Mouse (Mus musculus) adrenal gland, postnatal 14 days (tissue): ENCODE results near the gene Ube3b. TPM values are rescaled to one million over a fixed set of nuclear protein-coding genes. Genes with fewer than 3 reads are reported as not detected.

Source experiments
- DNase-seq: peaks from one replicate; pipeline ENCODE4 v3.0.0; 2021; ENCODE audit warnings: mixed read lengths
- total RNA-seq: library from RNA; stranded (reverse); gene quantifications from 2 replicates; pipeline ENCODE4 v1.2.3, GENCODE M21; 2021

Gene Ube3b
- total RNA-seq, 1 experiment from 2014 or later: 61.5 TPM

DNA sequence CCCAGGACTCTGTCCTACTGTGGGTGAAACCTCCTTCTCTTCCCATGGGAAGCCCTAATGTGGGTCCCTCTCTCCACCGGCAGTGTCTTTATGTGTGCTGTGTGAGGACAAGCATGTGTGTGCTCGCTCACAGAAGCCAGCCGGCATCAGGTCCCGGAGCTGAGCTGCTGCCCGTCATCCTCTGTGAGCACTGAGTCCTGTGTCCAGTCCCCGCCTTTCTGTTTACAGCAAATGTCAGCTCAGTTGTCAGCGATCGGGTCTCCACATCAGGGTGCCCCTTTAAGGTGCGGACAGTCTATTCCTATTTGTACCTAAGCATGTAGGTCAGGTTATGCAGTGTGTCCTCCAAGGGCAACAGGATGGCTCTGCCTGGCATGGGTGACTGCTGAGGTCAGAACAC is 6.8 kb upstream of the Ube3b start:
- no peak for DNase-seq

DNA sequence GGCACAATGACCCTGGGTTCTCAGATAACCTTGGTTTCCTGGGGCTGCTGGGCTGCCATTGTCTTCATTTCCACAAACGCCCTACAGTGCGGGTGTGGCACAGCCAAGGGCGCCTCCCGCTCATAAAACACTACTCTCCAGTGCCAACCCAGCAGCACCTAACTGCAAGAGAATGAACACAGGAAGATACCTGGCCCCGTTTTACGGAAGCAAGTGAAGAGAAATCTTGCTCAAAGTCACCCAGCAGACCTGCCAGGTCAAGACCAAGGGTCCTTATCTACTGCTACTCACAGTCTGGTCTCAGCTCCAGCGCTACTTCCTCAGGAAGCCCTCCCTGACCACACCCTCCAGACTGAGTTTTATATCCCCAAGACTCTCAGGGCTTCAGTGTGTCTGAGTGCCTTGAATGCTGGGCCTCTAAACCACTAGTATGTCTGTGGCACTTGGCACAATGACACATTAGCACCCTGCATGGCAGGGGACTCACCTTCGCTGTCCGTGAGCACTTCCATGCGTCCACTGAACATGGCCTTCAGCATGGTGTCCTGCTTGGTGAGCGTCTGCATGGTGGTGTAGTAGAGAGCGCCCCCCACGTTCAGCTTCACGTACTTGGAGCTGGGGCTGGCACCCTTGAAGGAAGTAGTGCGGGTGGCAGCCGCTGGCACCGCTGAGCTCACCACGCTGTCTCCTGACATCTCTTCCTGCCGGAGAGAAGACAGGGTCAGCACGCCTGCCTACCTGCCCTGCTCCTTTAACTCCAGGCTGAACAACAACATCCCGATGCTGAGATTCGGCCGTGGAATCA is 5.8 kb upstream of the Ube3b start:
- DNase-seq: no peak

GRCm38 (mm10) chr5:114378177-114378920 is 2.1 kb upstream of the Ube3b start:
- DNase-seq: no peak

DNA sequence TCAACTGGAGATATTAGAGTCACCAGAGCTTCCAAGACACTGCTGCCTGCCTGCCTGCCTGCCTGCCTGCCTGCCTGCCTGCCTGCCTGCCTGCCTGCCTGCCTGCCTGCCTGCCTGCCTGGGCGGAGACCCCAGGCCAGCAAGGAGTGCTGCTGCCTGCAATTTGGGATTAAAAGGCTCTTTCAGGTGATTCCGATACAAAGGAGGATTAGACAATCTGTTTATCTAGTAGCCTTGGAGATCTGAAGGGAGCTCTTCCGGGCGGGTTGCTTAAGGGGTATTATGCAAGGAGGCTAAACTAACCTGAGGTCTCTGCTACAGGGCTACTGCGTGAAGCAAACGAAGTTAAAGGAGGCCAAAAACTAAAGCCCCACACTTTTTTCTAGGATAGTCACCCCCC is 1.5 kb upstream of the Ube3b start:
- DNase-seq: no peak

DNA sequence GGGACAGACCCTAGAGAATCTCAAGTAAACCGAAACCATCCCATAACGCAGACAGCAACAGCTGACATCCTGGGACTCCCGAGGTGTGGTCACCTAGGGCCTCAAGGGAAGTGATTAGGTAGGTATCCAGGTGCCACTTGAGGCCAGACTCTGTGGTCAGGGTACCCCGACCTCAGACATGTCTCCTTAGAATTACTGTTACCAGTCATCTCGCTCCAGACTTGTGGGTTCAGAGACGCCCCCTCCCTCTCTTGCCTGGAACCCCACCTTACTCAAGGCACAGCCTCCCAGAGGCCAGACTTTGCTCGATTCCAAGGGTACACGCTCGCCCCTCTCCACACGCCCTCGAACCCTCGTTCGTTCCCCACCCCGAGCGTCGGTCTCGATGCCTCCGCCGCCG is 644 bp upstream of the Ube3b start:
- no peak for DNase-seq

GRCm38 (mm10) chr5:114381013-114381351 is 575 bp downstream of the Ube3b start:
- DNase-seq: no peak

GRCm38 (mm10) chr5:114383184-114383904 is 2.9 kb downstream of the Ube3b start:
- peak; percentile 61 for DNase-seq

GRCm38 (mm10) chr5:114384448-114384847 is 4.0 kb downstream of the Ube3b start:
- no peak for DNase-seq

GRCm38 (mm10) chr5:114393169-114393568 is 12.8 kb downstream of the Ube3b start:
- DNase-seq: no peak

DNA sequence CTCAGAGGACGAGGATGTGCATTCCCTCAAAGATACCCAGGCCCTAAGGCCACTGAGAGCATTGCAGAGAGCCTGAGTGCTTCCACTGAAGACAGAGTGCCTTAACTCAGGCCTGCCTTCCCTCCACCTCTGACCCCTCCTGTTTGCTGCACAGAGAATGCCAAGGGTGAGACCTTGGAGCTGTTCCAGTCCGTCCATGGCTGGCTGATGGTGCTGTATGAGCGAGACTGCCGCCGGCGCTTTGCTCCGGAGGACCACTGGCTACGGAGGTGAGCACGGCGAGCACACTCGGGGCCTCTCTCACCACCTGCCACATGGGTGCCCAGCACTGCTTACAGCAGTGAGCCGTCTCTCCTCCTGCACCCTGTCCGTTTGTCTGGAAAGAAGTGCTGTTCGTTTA is 26.2 kb downstream of the Ube3b start:
- DNase-seq: peak; percentile 88

DNA sequence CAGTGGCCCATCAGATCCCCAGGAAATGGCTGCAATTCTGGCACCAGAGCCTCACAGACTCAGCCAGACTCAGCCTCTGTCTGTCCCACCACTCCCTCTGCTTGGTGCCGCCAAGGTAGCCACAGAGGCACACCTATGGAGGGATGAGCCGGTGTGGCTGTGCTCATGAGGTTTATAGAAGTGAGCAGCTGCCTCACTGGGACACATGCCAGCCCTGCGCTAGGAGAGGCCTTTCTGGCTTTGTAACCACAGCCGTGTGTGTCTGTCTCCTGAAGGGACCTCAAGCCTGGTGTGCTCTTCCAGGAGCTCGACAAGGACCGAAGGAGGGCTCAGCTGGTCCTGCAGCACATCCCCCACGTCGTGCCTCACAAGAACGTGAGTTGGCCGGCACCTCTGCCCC is 26.9 kb downstream of the Ube3b start:
- DNase-seq: peak; percentile 42

DNA sequence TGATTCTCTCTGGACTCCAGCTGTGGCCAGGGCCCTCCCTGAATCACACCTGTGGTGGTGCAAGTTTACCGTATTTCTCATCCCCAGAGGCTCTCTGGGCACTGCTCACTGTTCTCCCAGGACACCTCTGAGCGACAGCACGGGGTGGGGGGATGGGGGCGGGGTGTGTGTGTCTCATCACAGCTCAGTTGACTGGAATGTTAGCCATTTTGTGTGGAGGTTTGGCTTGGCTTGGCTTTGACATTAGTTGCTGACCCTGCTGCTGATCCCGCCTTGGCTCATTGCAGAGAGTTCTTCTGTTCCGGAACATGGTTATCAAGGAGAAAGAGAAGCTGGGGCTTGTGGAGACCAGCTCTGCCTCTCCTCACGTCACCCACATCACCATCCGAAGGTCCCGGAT is 27.4 kb downstream of the Ube3b start:
- DNase-seq: no peak

GRCm38 (mm10) chr5:114408846-114409245 is 28.4 kb downstream of the Ube3b start:
- peak; percentile 65 for DNase-seq

DNA sequence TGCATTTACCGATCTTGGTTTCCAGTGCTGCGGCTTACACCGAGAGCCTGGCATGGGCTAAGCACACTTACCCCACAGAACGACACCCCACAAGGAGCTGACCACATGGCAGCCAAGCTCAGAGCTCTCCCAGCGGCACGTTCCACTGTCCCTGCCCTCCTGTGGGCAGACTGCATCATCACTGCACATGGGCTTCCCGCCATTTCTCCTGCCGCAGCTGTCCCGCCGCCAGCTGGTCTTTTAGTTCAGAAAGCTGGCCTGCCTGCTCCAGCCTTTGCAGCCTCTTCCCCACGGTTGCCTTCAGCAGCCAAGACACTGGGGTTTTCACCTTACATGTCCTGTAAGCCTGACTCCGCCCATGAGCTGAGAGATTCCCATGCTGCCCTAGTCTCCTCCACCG is 30.0 kb downstream of the Ube3b start:
- DNase-seq: no peak

DNA sequence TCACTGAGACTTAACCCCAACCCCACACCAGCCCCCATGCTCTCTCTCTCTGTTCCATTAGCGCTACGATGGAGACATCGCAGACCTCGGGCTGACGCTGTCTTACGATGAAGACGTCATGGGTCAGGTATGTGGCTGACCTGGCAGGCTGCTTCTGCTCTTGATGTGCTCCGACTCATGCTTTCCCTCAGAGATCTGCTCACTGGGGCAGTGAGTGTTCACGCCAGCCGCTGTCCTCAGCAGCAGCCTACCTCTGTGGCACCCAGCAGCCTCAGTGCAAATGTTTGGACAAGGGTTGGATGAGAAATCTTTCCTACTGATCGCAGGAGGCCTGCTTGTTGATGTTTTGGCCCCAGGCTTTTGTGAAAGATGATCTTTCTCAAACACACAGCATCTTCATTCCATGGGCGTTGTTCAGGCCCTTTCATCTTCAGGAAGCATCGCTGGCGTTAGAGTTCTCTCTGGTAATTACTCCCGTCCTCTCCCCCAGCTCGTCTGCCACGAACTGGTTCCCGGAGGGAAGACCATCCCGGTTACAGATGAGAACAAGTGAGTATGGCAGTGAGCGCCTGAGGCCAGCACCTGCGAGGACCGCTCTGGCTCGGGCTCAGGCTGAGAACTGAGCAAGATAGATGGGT is 32.1 kb downstream of the Ube3b start:
- no peak for DNase-seq

GRCm38 (mm10) chr5:114413067-114413735 is 32.8 kb downstream of the Ube3b start:
- peak; percentile 67 for DNase-seq

DNA sequence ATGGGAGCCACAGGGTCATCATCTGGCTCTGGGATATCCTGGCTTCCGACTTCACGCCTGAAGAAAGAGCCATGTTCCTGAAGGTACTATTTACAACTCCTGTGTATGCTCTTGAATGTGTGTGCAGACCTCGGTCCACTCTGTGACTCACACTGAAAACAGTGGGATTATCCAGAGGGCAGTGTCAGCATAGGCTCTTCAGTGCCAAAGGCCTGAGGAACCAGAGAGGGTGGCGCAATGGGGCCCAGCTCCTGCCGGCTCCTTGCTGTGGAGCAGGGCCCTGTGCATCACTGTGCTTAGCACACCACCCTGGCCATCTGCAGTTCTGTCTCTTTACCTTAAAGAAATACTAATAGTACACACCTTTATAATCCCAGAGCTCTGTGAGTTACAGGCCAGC is 35.2 kb downstream of the Ube3b start:
- DNase-seq: no peak

- DNase-seq: no peak
Measured at GRCm38 (mm10) chr5:114416855-114417254, 36.4 kb downstream of the Ube3b start.

DNA sequence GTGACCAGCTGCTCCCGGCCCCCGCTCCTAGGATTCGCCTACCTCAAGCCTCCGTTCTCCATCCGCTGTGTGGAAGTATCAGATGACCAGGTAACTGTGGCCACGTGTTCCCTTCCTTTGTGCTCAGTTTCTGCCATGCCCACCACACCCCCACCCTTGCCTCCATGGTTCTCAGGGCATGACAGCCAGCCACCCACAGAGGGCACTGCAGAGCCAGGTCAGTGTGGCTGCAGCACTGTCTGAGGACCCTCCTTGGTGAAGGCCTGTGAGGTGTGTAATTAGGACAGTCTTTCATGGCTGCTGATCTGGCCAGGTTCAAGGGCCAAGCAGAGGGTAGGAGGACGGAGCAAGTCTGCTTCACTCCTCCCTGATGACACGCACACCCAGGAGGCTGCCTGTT is 38.1 kb downstream of the Ube3b start:
- DNase-seq: peak; percentile 50

- DNase-seq: no peak
Measured at GRCm38 (mm10) chr5:114421561-114422298, 41.3 kb downstream of the Ube3b start.

- DNase-seq: no peak
Measured at GRCm38 (mm10) chr5:114422591-114422990, 42.2 kb downstream of the Ube3b start.
